Mouse (Mus musculus) liver, embryonic 15.5 days (tissue): ENCODE data around the gene Rap1gap2. TPM values are rescaled to one million over a fixed set of nuclear protein-coding genes. Genes with fewer than 3 reads are reported as not detected.

Experiments used
- ATAC-seq: fragments of 200-750 bp; cut with Nextera tagmentation; 2 replicates; pipeline ENCODE4 v1.8.0; 2017; ENCODE audit warnings: moderate number of reproducible peaks, mild to moderate bottlenecking, moderate library complexity; ENCODE audit not compliant: insufficient read depth
- H3K27ac ChIP-seq: fragments of 300-500 bp; sonication (generic); replicated peaks from 2 replicates; pipeline ENCODE4 v1.5.1; 2015; ENCODE audit warnings: mild to moderate bottlenecking, inconsistent platforms
- H3K27me3 ChIP-seq: fragments of 300-500 bp; sonication (generic); 2 replicates; pipeline ENCODE4 v1.6.1; 2015; ENCODE audit warnings: mild to moderate bottlenecking, inconsistent platforms
- H3K36me3 ChIP-seq: fragments of 300-500 bp; sonication (generic); replicated peaks from 2 replicates; pipeline ENCODE4 v1.6.1; 2015; ENCODE audit warnings: moderate library complexity, mild to moderate bottlenecking, inconsistent platforms
- H3K4me1 ChIP-seq: fragments of 300-500 bp; sonication (generic); replicated peaks from 2 replicates; pipeline ENCODE4 v1.6.1; 2015; ENCODE audit warnings: inconsistent platforms
- H3K4me2 ChIP-seq: fragments of 300-500 bp; sonication (generic); 2 replicates; pipeline ENCODE4 v1.6.1; 2015; ENCODE audit warnings: moderate library complexity, mild to moderate bottlenecking, inconsistent platforms
- H3K4me3 ChIP-seq: fragments of 300-500 bp; sonication (generic); replicated peaks from 2 replicates; pipeline ENCODE4 v1.5.1; 2015; ENCODE audit warnings: mild to moderate bottlenecking, inconsistent platforms
- H3K9ac ChIP-seq: fragments of 300-500 bp; sonication (generic); 2 replicates; pipeline ENCODE4 v1.6.1; 2015; ENCODE audit warnings: moderate library complexity, mild to moderate bottlenecking, inconsistent platforms
- H3K9me3 ChIP-seq: fragments of 300-500 bp; sonication (generic); replicated peaks from 2 replicates; pipeline ENCODE4 v1.6.1; 2016; ENCODE audit warnings: inconsistent platforms
- WGBS: fragments of 180-500 bp; shearing (Covaris S2); methylation state at CpG from one replicate; pipeline ENCODE4 v1.1.7; 2015; ENCODE audit warnings: mixed read lengths; ENCODE audit not compliant: insufficient replicate concordance; 5-methylcytosine and 5-hydroxymethylcytosine counted together
- polyA plus RNA-seq: library from polyadenylated mRNA; unstranded; fragments of >200 nt; fragmentation: Nextera tagmentation; extraction: Ambion mirVana; gene quantifications from 2 replicates; pipeline ENCODE4 v1.2.1, GENCODE M21; 2015

Gene Rap1gap2
- polyA plus RNA-seq, 1 experiment from 2014 or later = 0.76 TPM

DNA sequence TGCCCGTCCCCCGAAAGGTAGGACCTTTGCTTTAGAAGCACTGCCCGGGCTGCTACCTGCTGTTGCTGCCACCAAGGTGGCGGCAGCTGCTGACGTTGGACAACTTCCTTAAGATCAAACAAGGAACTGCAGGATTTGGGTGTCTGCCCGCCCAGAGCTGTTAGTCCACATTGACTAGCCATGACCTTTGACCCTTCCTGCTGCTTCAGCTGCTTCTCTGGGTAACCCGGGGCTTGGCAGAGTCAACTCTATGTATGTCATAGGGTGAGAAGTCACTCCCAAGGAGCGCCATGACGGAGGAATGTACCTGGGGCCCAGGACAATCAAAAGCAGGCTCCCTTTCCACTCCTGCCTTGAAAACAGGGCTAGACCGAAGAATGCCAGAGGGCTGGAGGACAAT is 153.5 kb downstream of the Rap1gap2 start:
- H3K4me2 ChIP-seq = no peak overlapping the region
- H3K27ac ChIP-seq = no peak overlapping the region
- no peak for ATAC-seq
- no peak overlapping the region for H3K9ac ChIP-seq
- H3K9me3 ChIP-seq = no peaks in the 10 kb centered on the region
- no peak overlapping the region for H3K4me3 ChIP-seq
- H3K4me1 ChIP-seq = no peaks in the 10 kb centered on the region
- H3K27me3 ChIP-seq = no peaks in the 10 kb centered on the region
- WGBS = 60% methylated on average over 10 of the region's 10 CpGs
- H3K36me3 ChIP-seq = no peaks in the 10 kb centered on the region

DNA sequence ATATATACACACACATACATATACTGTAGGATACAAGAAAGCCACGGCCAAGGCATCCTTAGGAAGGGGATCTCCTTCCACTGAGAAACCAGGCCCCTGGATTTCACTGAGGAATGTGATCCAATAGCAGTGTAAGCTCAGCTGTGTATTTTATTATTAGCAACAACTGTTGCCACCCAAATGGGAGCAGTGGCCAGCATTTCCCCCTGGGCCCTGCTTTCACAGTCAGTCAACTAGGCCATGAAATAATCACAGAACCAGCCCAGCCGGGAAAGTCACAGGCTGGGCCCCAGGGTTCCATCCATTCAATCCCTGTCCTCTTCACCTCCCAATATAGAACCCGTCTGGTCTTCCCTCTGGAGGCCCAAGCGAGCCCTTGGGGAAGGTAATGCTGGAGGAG is 162.2 kb downstream of the Rap1gap2 start:
- Histone ChIP-seq H3K27me3 (no peaks in the 10 kb centered on the region), H3K36me3 (no peaks in the 10 kb centered on the region), H3K9ac (no peak overlapping the region), H3K4me2 (no peak overlapping the region), H3K27ac (no peak overlapping the region), H3K4me1 (no peaks in the 10 kb centered on the region), H3K4me3 (no peak overlapping the region), H3K9me3 (no peaks in the 10 kb centered on the region)
- ATAC-seq = no peak
- 53% methylated on average over 4 of the region's 4 CpGs for WGBS

DNA sequence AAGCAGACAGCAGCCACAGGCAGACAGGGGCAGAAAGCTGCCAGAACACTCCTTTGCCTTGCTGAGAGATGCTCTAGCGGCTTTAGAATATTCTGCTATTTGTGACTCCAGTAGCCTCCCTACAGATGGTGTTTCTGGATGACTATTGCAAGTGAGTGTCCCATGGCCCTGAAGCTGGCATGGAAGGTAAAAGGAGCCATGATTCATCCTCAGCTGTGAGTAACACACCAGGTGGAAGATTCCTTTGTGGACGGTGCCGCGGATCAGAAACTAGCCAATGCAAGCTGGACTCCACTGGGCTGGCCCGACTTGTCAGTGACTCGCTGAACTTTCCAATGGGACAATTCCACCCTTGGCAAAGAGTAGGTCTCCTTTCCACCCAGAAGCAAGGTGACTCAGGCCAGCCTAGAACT is 162.7 kb downstream of the Rap1gap2 start:
- no peak overlapping the region for H3K27ac ChIP-seq
- WGBS = 77% methylated on average over 6 of the region's 6 CpGs
- H3K27me3 ChIP-seq = no peaks in the 10 kb centered on the region
- H3K9ac ChIP-seq = no peak overlapping the region
- no peak overlapping the region for H3K4me3 ChIP-seq
- no peak overlapping the region for H3K4me2 ChIP-seq
- no peaks in the 10 kb centered on the region for H3K4me1 ChIP-seq
- H3K9me3 ChIP-seq = no peaks in the 10 kb centered on the region
- no peaks in the 10 kb centered on the region for H3K36me3 ChIP-seq
- no peak for ATAC-seq

DNA sequence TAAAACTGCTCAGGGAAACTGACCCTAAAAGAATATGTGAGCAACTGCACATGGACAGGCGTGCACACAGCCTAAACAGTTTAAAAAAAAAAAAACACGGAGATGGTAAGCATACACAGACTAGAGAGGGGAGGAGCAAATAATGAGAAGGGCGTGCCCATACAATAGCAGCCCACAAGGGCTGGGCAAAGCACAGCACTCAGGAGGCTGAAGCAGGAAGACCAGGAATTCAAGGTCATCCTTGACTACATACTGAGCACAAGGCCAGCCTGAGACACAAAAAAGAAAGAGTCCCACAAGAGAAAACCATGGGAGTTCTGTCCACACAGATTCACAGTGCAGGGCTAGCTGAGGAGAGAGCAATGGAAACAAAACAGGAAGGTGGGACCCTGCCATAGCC is 165.1 kb downstream of the Rap1gap2 start:
- H3K4me3 ChIP-seq = no peak overlapping the region
- H3K9me3 ChIP-seq = no peaks in the 10 kb centered on the region
- WGBS = 50% methylated on average over 3 of the region's 3 CpGs
- H3K4me2 ChIP-seq = no peak overlapping the region
- no peak overlapping the region for H3K9ac ChIP-seq
- H3K4me1 ChIP-seq = no peaks in the 10 kb centered on the region
- ATAC-seq = no peak
- H3K36me3 ChIP-seq = no peaks in the 10 kb centered on the region
- no peaks in the 10 kb centered on the region for H3K27me3 ChIP-seq
- H3K27ac ChIP-seq = no peak overlapping the region

DNA sequence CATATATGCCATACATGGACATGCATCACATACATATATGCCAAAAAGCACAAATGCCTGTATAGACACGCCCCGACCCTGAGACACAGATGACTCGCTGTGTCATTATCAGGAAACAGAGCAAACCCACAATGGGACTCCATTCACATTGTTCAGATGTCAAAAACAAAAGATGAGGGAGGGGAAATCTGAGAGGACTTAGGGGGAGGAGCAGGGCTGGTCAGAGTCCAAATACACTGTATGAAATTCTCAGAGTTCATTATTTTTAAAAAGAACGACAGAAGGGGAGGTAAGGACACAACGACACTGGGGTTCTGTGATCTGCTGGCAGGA is 166.8 kb downstream of the Rap1gap2 start:
- Histone ChIP-seq H3K9me3 (no peaks in the 10 kb centered on the region), H3K36me3 (no peaks in the 10 kb centered on the region), H3K27me3 (no peaks in the 10 kb centered on the region), H3K27ac (no peak overlapping the region), H3K9ac (no peak overlapping the region), H3K4me3 (no peak overlapping the region), H3K4me2 (no peak overlapping the region), H3K4me1 (no peaks in the 10 kb centered on the region)
- 50% methylated on average over 5 of the region's 5 CpGs for WGBS
- ATAC-seq = no peak

DNA sequence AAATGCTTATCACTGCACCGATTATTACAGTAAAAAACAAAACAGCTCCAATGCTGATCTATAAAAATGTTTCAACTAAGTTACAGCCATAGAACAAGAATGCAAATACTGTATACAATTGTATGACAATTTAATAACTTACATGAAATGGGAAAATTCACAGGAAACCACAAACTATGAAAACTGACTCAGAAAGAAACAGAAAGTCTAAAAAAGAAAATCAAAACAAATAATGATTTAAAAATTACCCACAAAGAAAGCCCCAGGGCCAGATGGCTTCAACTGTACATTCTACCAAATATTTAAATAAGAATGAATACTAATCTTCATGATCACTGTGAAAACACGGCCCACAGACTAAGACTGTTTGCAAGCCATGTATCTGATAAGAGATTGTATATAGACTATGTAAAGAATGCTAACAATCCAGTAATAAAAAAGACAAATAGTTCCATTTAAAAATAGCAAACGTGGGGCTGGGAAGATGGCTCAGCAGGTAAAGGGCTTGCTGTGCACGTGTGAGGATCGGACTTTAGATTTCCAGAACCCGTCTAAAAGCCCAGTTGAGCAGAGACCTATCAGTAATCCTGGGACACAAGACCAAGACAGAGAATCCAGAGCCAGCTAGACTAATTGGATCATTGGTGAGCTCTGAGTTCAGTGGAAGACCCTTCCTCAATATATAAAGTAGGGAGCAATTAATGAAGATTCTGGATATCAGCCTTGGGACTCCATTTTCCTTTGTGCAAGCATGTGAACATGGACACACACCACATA is 167.4 kb downstream of the Rap1gap2 start:
- 60% methylated on average over 6 of the region's 6 CpGs for WGBS
- Histone ChIP-seq H3K27ac (no peak overlapping the region), H3K4me3 (no peak overlapping the region), H3K9ac (no peak overlapping the region), H3K36me3 (no peaks in the 10 kb centered on the region), H3K4me1 (no peaks in the 10 kb centered on the region), H3K4me2 (no peak overlapping the region), H3K27me3 (no peaks in the 10 kb centered on the region), H3K9me3 (no peaks in the 10 kb centered on the region)
- no peak for ATAC-seq

DNA sequence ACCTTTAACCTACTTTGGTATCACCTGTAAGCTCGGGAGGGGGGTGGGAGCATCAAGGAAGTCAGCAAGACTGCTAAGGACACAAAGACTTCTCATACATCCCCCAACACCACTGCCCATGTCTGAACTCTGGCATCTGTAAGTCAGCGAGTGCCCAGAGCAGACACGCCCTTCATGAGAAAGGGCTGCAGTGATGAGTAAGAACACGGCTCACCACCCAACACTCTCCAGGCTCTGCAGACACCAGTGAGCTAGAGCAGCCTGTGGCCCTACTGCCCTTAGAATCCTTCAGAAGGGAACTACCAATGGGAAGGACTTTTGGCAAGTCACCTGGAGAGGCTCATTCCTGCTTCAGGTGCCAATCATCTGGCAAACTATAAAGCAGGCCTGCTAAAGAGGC is 168.3 kb downstream of the Rap1gap2 start:
- no peak overlapping the region for H3K4me2 ChIP-seq
- H3K4me1 ChIP-seq = no peaks in the 10 kb centered on the region
- no peak overlapping the region for H3K27ac ChIP-seq
- 62% methylated on average over 4 of the region's 4 CpGs for WGBS
- no peak for ATAC-seq
- no peaks in the 10 kb centered on the region for H3K36me3 ChIP-seq
- no peak overlapping the region for H3K4me3 ChIP-seq
- H3K27me3 ChIP-seq = no peaks in the 10 kb centered on the region
- H3K9ac ChIP-seq = no peak overlapping the region
- no peaks in the 10 kb centered on the region for H3K9me3 ChIP-seq

DNA sequence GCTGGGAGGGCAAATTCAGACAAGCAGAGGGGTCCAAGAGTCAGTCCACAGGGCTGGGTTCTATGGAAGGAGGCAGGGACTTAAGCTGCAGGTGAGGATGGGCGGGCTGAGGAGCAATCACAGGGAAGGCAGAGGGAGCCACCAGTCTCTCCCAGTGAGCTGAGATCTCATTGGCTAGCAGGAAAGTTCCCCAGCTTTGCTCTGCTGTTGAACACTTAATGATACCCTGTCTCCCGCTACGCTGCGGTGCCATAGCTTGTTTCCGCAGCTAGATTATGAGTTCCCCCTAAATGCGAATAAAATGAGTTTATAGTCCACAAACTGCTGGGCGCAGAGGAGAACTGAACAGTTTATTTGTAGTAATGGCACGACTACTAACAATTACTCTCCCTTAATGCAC is 170.6 kb downstream of the Rap1gap2 start:
- Histone ChIP-seq H3K9me3 (no peaks in the 10 kb centered on the region), H3K4me3 (no peak overlapping the region), H3K4me2 (no peak overlapping the region), H3K27ac (no peak overlapping the region), H3K27me3 (no peaks in the 10 kb centered on the region), H3K9ac (no peak overlapping the region), H3K4me1 (no peaks in the 10 kb centered on the region), H3K36me3 (no peaks in the 10 kb centered on the region)
- no peak for ATAC-seq
- 76% methylated on average over 8 of the region's 8 CpGs for WGBS

DNA sequence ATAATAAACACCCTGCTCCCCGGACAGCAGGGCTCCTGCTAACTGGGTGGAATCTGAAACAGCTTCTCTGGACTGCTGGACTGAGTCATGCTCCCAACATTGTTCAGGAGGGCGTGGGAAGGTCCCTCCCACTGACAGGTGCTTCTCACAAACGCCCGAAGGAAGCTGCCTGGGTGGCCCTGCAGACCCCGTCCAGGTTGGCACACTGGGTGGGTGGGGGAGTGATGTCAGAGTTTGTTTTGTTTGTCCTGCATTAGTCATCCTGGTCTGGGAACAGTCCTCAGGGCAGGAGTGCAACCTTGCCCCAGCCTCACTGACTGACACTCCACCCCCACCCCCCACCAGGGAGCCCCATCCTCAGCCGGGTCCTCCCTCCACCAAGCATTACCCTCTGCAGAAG is 171.5 kb downstream of the Rap1gap2 start:
- Histone ChIP-seq H3K9me3 (no peaks in the 10 kb centered on the region), H3K36me3 (no peaks in the 10 kb centered on the region), H3K4me3 (no peak overlapping the region), H3K9ac (no peak overlapping the region), H3K4me2 (no peak overlapping the region), H3K27ac (no peak overlapping the region), H3K27me3 (no peaks in the 10 kb centered on the region), H3K4me1 (no peaks in the 10 kb centered on the region)
- WGBS = 44% methylated on average over 6 of the region's 6 CpGs
- no peak for ATAC-seq

DNA sequence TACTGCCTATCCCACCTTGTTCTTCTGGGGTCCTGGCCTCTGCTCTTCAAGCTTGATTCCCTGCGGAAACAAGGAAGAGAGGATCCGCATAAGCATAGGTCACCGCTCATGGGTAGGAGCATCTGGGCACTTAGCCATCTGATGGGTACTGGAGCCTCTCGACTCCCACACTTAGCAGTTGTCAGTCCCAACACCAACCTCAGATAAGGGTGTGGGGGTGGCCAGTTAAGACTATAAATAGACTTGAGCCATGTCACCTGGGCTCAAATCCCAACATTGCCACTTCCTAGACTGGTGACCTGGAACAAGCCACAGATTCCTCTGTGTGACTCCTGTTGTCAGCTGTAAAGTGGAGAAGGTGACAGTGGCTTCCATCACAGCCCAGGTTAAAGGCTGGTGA is 172.5 kb downstream of the Rap1gap2 start:
- ATAC-seq = no peak
- Histone ChIP-seq H3K9ac (no peak overlapping the region), H3K4me2 (no peak overlapping the region), H3K4me3 (no peak overlapping the region), H3K36me3 (no peaks in the 10 kb centered on the region), H3K4me1 (no peaks in the 10 kb centered on the region), H3K27ac (no peak overlapping the region), H3K9me3 (no peaks in the 10 kb centered on the region), H3K27me3 (no peaks in the 10 kb centered on the region)
- 70% methylated on average over 4 of the region's 4 CpGs for whole genome bisulfite sequencing

DNA sequence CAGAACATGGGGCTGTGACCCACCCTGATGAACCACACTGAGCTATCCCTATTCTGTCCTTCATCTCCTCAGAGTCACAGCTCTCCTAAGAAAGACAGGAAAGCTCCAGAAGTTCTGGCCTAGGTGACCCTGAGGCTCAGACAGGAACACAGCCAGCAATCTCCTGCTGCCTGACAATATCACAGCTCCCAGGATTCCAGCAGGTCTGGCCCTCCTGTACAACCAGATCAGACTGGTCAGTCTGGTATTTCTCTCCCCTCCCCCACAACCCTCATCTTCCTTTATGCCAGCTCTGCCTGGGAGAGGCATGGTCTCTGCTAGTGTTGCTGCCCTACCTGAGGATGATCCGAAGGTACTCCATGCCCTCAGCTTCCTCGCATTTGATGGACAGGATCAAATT is 175.3 kb downstream of the Rap1gap2 start:
- no peak overlapping the region for H3K4me2 ChIP-seq
- H3K9ac ChIP-seq = no peak overlapping the region
- H3K36me3 ChIP-seq = no peaks in the 10 kb centered on the region
- WGBS = 71% methylated on average over 2 of the region's 2 CpGs
- no peak for ATAC-seq
- H3K4me1 ChIP-seq = no peaks in the 10 kb centered on the region
- H3K9me3 ChIP-seq = no peaks in the 10 kb centered on the region
- no peak overlapping the region for H3K27ac ChIP-seq
- no peaks in the 10 kb centered on the region for H3K27me3 ChIP-seq
- no peak overlapping the region for H3K4me3 ChIP-seq

DNA sequence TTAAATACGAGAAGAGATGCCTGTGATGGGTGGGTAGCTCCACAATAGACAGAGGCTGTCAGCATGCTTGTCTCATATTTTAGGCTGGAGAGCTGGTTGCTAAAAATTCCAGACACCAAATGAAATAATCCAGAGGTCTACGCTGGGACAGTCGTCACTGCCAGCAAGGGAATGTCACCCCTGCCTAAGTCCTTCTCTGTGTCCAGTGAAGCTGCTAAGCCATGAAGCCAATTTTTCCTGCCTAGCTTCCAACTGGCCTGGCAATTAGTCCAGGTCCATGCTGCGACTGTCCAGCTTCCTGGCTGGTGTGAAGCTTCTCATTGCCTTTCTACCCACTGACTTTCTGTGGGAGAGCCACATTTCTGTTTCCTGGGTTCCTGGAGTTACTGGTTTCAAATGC is 177.7 kb downstream of the Rap1gap2 start:
- Histone ChIP-seq H3K27ac (no peak overlapping the region), H3K9ac (no peak overlapping the region), H3K27me3 (no peaks in the 10 kb centered on the region), H3K36me3 (no peaks in the 10 kb centered on the region), H3K9me3 (no peaks in the 10 kb centered on the region), H3K4me2 (no peak overlapping the region), H3K4me1 (no peaks in the 10 kb centered on the region), H3K4me3 (no peak overlapping the region)
- no peak for ATAC-seq
- WGBS = 65% methylated on average over 4 of the region's 4 CpGs
